Mouse (Mus musculus): ENCODE data around the gene Cdk10. TPM values are rescaled to one million over a fixed set of nuclear protein-coding genes. Genes with fewer than 3 reads are reported as not detected.

The Cdk10 gene
- polyA plus RNA-seq, 1 experiment: 1.8 TPM

GRCm38 (mm10) chr8:123243053-123243452 is 18.4 kb downstream of the Cdk10 start:
- H3K4me1 ChIP-seq (ENCODE audit: control insufficient read depth): no peaks in the 10 kb centered on the region
- H3K9me3 ChIP-seq (ENCODE audit: control insufficient read depth, low read length): no peaks in the 10 kb centered on the region
- peaks cover 36% of the 10 kb centered on the region for H3K36me3 ChIP-seq (ENCODE audit: control insufficient read depth)
- H3K27me3 ChIP-seq (ENCODE audit: control insufficient read depth): no peaks in the 10 kb centered on the region
- TF ChIP-seq TAL1 (IDR thresholded peaks at IDR 0.05; ENCODE audit: low read length) (no peak), GATA1 (IDR thresholded peaks at IDR 0.05; ENCODE audit: low read length) (no peak)
- H3K4me3 ChIP-seq (replicated peaks): no peak overlapping the region

GRCm38 (mm10) chr8:123244382-123244781 is 19.7 kb downstream of the Cdk10 start:
- TF ChIP-seq GATA1 (IDR thresholded peaks at IDR 0.05; ENCODE audit: low read length) (no peak), TAL1 (IDR thresholded peaks at IDR 0.05; ENCODE audit: low read length) (no peak)
- no peaks in the 10 kb centered on the region for H3K4me1 ChIP-seq (ENCODE audit: control insufficient read depth)
- H3K9me3 ChIP-seq (ENCODE audit: control insufficient read depth, low read length): no peaks in the 10 kb centered on the region
- H3K27me3 ChIP-seq (ENCODE audit: control insufficient read depth): no peaks in the 10 kb centered on the region
- peaks cover 49% of the 10 kb centered on the region for H3K36me3 ChIP-seq (ENCODE audit: control insufficient read depth)
- no peak overlapping the region for H3K4me3 ChIP-seq (replicated peaks)

GRCm38 (mm10) chr8:123245543-123245942 is 20.9 kb downstream of the Cdk10 start:
- H3K4me1 ChIP-seq (ENCODE audit: control insufficient read depth): no peaks in the 10 kb centered on the region
- TF ChIP-seq GATA1 (IDR thresholded peaks at IDR 0.05; ENCODE audit: low read length): no peak
- no peaks in the 10 kb centered on the region for H3K9me3 ChIP-seq (ENCODE audit: control insufficient read depth, low read length)
- H3K36me3 ChIP-seq (ENCODE audit: control insufficient read depth): peaks cover 53% of the 10 kb centered on the region
- H3K27me3 ChIP-seq (ENCODE audit: control insufficient read depth): no peaks in the 10 kb centered on the region
- no peak overlapping the region for H3K4me3 ChIP-seq (replicated peaks)

GRCm38 (mm10) chr8:123247748-123248147 is 23.1 kb downstream of the Cdk10 start:
- Histone ChIP-seq H3K4me3 (replicated peaks) (no peak overlapping the region), H3K4me1 (ENCODE audit: control insufficient read depth) (peaks cover 6% of the 10 kb centered on the region), H3K27me3 (ENCODE audit: control insufficient read depth) (no peaks in the 10 kb centered on the region), H3K36me3 (ENCODE audit: control insufficient read depth) (peaks cover 62% of the 10 kb centered on the region), H3K9me3 (ENCODE audit: control insufficient read depth, low read length) (no peaks in the 10 kb centered on the region)
- TF ChIP-seq GATA1 (IDR thresholded peaks at IDR 0.05; ENCODE audit: low read length): no peak
- no peak for TF ChIP-seq TAL1 (IDR thresholded peaks at IDR 0.05; ENCODE audit: low read length)

- H3K4me1 ChIP-seq (ENCODE audit: control insufficient read depth): peaks cover 14% of the 10 kb centered on the region
- peaks cover 59% of the 10 kb centered on the region for H3K36me3 ChIP-seq (ENCODE audit: control insufficient read depth)
- TF ChIP-seq GATA1 (IDR thresholded peaks at IDR 0.05; ENCODE audit: low read length): no peak
- TF ChIP-seq TAL1 (IDR thresholded peaks at IDR 0.05; ENCODE audit: low read length): no peak
- no peaks in the 10 kb centered on the region for H3K9me3 ChIP-seq (ENCODE audit: control insufficient read depth, low read length)
- H3K4me3 ChIP-seq (replicated peaks): no peak overlapping the region
- H3K27me3 ChIP-seq (ENCODE audit: control insufficient read depth): no peaks in the 10 kb centered on the region
These were observed 24.0 kb downstream of the Cdk10 start for GRCm38 (mm10) chr8:123248596-123248995.

- TF ChIP-seq GATA1 (IDR thresholded peaks at IDR 0.05; ENCODE audit: low read length): no peak
- H3K4me1 ChIP-seq (ENCODE audit: control insufficient read depth): peaks cover 29% of the 10 kb centered on the region
- H3K4me3 ChIP-seq (replicated peaks): no peak overlapping the region
- H3K27me3 ChIP-seq (ENCODE audit: control insufficient read depth): no peaks in the 10 kb centered on the region
- peaks cover 53% of the 10 kb centered on the region for H3K36me3 ChIP-seq (ENCODE audit: control insufficient read depth)
- H3K9me3 ChIP-seq (ENCODE audit: control insufficient read depth, low read length): no peaks in the 10 kb centered on the region
These were observed 26.3 kb downstream of the Cdk10 start for GRCm38 (mm10) chr8:123250940-123251339.

- H3K9me3 ChIP-seq (ENCODE audit: control insufficient read depth, low read length): no peaks in the 10 kb centered on the region
- peaks cover 54% of the 10 kb centered on the region for H3K36me3 ChIP-seq (ENCODE audit: control insufficient read depth)
- no peak for TF ChIP-seq GATA1 (IDR thresholded peaks at IDR 0.05; ENCODE audit: low read length)
- no peak for TF ChIP-seq TAL1 (IDR thresholded peaks at IDR 0.05; ENCODE audit: low read length)
- peaks cover 37% of the 10 kb centered on the region for H3K4me1 ChIP-seq (ENCODE audit: control insufficient read depth)
- peak overlapping the region; percentile 83 for H3K4me3 ChIP-seq (replicated peaks)
- no peaks in the 10 kb centered on the region for H3K27me3 ChIP-seq (ENCODE audit: control insufficient read depth)
These were observed 28.3 kb downstream of the Cdk10 start for GRCm38 (mm10) chr8:123252925-123253324.

- Histone ChIP-seq H3K4me1 (ENCODE audit: control insufficient read depth) (peaks cover 40% of the 10 kb centered on the region), H3K27me3 (ENCODE audit: control insufficient read depth) (no peaks in the 10 kb centered on the region), H3K36me3 (ENCODE audit: control insufficient read depth) (peaks cover 54% of the 10 kb centered on the region), H3K9me3 (ENCODE audit: control insufficient read depth, low read length) (no peaks in the 10 kb centered on the region), H3K4me3 (replicated peaks) (peak overlapping the region; percentile 83)
- TF ChIP-seq TAL1 (IDR thresholded peaks at IDR 0.05; ENCODE audit: low read length): no peak
These were observed 28.9 kb downstream of the Cdk10 start for GRCm38 (mm10) chr8:123253451-123254098.

GRCm38 (mm10) chr8:123254099-123254885 is 29.6 kb downstream of the Cdk10 start, which contains the start of the genes Zfp276 and Vps9d1:
Zfp276 (plus strand) TSS chr8:123254195.
Vps9d1 (minus strand) TSS chr8:123254348.
- no peaks in the 10 kb centered on the region for H3K9me3 ChIP-seq (ENCODE audit: control insufficient read depth, low read length)

More at GRCm38 (mm10) chr8:123254099-123254885, 29.6 kb downstream of the Cdk10 start, which contains the start of the genes Zfp276 and Vps9d1:
- TF ChIP-seq TAL1 (IDR thresholded peaks at IDR 0.05; ENCODE audit: low read length) (no peak), GATA1 (IDR thresholded peaks at IDR 0.05; ENCODE audit: low read length) (no peak)
- H3K4me3 ChIP-seq (replicated peaks): peak within 1 kb of the TSS; percentile 83
- no peaks in the 10 kb centered on the region for H3K27me3 ChIP-seq (ENCODE audit: control insufficient read depth)
- H3K36me3 ChIP-seq (ENCODE audit: control insufficient read depth): peaks cover 54% of the 10 kb centered on the region
- peaks cover 40% of the 10 kb centered on the region for H3K4me1 ChIP-seq (ENCODE audit: control insufficient read depth)
